Mouse (Mus musculus): ENCODE results near the gene Gkn2.

DNA sequence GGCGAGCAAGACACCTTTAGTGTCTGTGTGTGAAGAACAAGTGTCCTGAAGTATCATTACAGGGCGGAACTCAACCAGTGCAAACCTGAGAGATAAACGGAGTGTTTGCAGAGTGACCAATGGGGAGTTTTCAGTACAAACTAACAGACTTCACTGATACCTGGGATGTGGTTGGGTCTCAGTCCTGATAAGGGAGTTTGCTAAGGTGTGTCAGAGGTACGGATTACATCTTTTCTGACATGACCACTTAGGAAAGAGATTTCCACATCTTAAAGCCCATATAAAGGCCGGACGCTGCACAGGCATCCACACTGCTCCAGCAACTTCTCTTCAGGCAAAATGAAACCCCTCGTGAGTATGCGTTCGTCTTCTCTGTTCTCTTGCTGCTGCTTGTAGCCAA, at the start of gene Gkn2:
- no peak for TF ChIP-seq ETS1 (IDR thresholded peaks at IDR 0.05; ENCODE audit: low read depth, low read length)
- no peak for TF ChIP-seq TCF12 (IDR thresholded peaks at IDR 0.05; ENCODE audit: low read depth, low read length)
- TF ChIP-seq EP300 (IDR thresholded peaks at IDR 0.05; ENCODE audit: low read depth in 1 of 2, low read length in 2 of 2), result no peak
- TF ChIP-seq CTCF (IDR thresholded peaks at IDR 0.05 in 2 of 3, conservative IDR thresholded peaks at IDR 0.05 in 1 of 3; ENCODE audit: control insufficient read depth in 1 of 3, insufficient read depth in 1 of 3, low read depth in 2 of 3, low read length in 3 of 3, poor library complexity in 1 of 3, severe bottlenecking in 1 of 3), result no peak
- TF ChIP-seq RCOR1 (IDR thresholded peaks at IDR 0.05; ENCODE audit: low read depth, low read length), result no peak
- no peak for TF ChIP-seq MAFK (IDR thresholded peaks at IDR 0.05; ENCODE audit: borderline replicate concordance, low read depth, low read length)
- TF ChIP-seq BHLHE40 (IDR thresholded peaks at IDR 0.05; ENCODE audit: borderline replicate concordance, low read depth, low read length), result no peak

All from MEL (cell line).